Mouse (Mus musculus) CH12.LX (cell line): ENCODE results near the gene Zbtb11.

Source experiments
- CTCF ChIP-seq, 2 experiments: IDR thresholded peaks in 1 of 2; conservative IDR thresholded peaks in 1 of 2; 2 replicates each; pipeline ENCODE4 v1.5.1; 2011 to 2012; ENCODE audit warnings: low read depth in 2 of 2, low read length in 2 of 2, improper control_type of control experiment in 1 of 2, inconsistent platforms in 1 of 2, mild to moderate bottlenecking in 1 of 2, moderate library complexity in 1 of 2
- E2F4 ChIP-seq: IDR thresholded peaks from 2 replicates; pipeline ENCODE4 v1.6.1; 2011; ENCODE audit warnings: low read depth, low read length, improper control_type of control experiment; ENCODE audit not compliant: insufficient replicate concordance
- ELF1 ChIP-seq: IDR thresholded peaks from 2 replicates; pipeline ENCODE4 v1.6.1; 2014; ENCODE audit warnings: low read depth, mild to moderate bottlenecking, inconsistent platforms, low read length, improper control_type of control experiment
- JUND ChIP-seq: conservative IDR thresholded peaks from 2 replicates; pipeline ENCODE4 v1.6.1; 2011; ENCODE audit warnings: low read depth, low read length, improper control_type of control experiment
- KAT2A ChIP-seq: IDR thresholded peaks from 2 replicates; pipeline ENCODE4 v1.6.1; 2012; ENCODE audit warnings: low read length, improper control_type of control experiment, inconsistent platforms; ENCODE audit not compliant: insufficient replicate concordance
- MAX ChIP-seq: IDR thresholded peaks from 2 replicates; pipeline ENCODE4 v1.6.1; 2011; ENCODE audit warnings: low read length, improper control_type of control experiment
- POLR2A ChIP-seq: IDR thresholded peaks from 2 replicates; pipeline ENCODE4 v1.6.1; 2011; ENCODE audit warnings: low read depth, mild to moderate bottlenecking, improper control_type of control experiment, low read length
- POLR2AphosphoS2 ChIP-seq: IDR thresholded peaks from 2 replicates; pipeline ENCODE4 v1.6.1; 2011; ENCODE audit warnings: low read depth, low read length, improper control_type of control experiment
- TBP ChIP-seq: conservative IDR thresholded peaks from 2 replicates; pipeline ENCODE4 v1.6.1; 2011; ENCODE audit warnings: low read depth, low read length, improper control_type of control experiment
- TCF12 ChIP-seq: IDR thresholded peaks from 2 replicates; pipeline ENCODE4 v1.6.1; 2014; ENCODE audit warnings: low read depth, mild to moderate bottlenecking, inconsistent platforms, low read length, improper control_type of control experiment
- UBTF ChIP-seq: IDR thresholded peaks from 2 replicates; pipeline ENCODE4 v1.6.1; 2012; ENCODE audit warnings: low read depth, mild to moderate bottlenecking, inconsistent platforms, low read length, improper control_type of control experiment, moderate library complexity

DNA sequence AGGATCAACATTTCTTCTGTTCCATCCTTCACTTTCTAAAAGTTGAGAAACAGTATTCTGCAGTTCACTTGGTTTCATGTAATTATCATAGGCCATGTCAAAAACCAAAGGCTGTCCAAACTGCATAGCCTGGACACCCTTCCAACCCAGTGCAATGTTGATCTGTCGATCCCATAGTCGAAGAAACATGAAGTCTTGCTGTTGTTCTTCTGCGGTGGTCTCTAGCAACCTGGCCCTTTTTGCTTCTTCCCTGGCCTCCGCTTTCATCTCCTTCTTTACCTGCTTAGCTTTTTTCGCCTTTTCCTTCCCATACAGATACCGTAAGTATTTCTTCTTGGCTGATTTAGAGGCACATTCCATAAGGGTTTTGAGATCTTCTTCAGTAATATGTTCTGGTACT lies 60.9 kb downstream of the Zbtb11 start:
- TF ChIP-seq POLR2A (no peak), JUND (no peak), MAX (no peak), CTCF (conservative IDR thresholded peaks at IDR 0.05 in 1 of 2, IDR thresholded peaks at IDR 0.05 in 1 of 2; ENCODE audit: low read depth in 2 of 2, low read length in 2 of 2) (no peak), POLR2AphosphoS2 (no peak), ELF1 (no peak), KAT2A (no peak), TCF12 (no peak), E2F4 (no peak), UBTF (no peak), TBP (no peak)
